Mouse (Mus musculus) left cerebral cortex, postnatal 4 days (tissue): ENCODE measurements around the gene Fn3krp. TPM values are rescaled to one million over a fixed set of nuclear protein-coding genes. Genes with fewer than 3 reads are reported as not detected.

ENCODE experiments used
- DNase-seq: peaks from one replicate; pipeline ENCODE4 v3.0.0-alpha.2; 2022
- intact Hi-C: fragments of 180-260 bp; cut with DNase I; formaldehyde crosslinking; loops from one replicate; pipeline ENCODE4 v1.15.1; 2025
- microRNA-seq: library from miRNA; unstranded; fragments of <30 nt; microRNA quantifications from one replicate; pipeline ENCODE4 v1.2.0, GENCODE M21; 2022
- total RNA-seq, 2 experiments: library from RNA; stranded (reverse); gene quantifications; 2 replicates each; pipeline ENCODE4 v1.2.3; 2021

Gene Fn3krp
- total RNA-seq, 2 experiments from 2014 or later, result 17.9 to 18.1 TPM

DNA sequence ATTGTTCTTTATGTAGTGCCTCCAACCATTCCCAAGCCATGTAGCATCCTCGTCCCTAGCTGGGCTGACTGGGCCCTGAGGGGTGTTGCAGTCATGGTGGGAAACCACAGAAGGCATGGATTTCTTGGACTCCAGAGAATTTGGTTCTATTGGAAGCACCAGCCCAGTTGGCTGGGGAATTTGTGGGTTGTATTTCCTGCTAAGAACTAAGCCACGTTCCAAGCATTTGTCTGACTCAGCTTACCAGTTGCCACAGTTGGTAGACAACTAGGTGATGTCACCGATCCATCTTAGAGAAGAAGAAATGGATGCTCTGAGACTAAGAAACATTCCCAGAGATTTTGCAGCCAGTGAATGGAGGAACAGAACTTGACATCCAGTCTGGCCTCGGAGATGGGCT, 20.5 kb downstream of the Fn3krp start:
- DNase-seq, result no peak
- intact Hi-C loops, result no loop called here

DNA sequence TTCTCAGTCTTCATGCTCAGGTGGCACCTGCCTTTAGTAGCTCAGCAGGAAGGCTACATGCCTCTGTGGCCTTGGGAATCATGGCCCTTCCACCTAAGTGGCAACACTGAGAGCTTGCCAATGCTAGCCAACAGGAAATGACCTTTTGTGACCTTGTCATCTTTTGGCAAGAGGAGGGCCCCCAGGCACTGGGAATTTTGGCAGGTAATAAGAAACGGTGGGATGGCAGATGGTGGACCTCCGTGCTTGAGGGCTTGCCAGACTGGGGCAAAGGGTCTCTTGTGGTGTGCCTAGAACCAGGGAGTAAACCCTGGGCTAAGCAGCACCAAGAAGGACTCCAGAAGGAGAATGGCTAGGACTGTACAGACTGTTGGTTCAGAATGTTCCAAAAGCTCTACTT, 20.9 kb downstream of the Fn3krp start:
- DNase-seq, result no peak
- intact Hi-C loops, result no loop called here

DNA sequence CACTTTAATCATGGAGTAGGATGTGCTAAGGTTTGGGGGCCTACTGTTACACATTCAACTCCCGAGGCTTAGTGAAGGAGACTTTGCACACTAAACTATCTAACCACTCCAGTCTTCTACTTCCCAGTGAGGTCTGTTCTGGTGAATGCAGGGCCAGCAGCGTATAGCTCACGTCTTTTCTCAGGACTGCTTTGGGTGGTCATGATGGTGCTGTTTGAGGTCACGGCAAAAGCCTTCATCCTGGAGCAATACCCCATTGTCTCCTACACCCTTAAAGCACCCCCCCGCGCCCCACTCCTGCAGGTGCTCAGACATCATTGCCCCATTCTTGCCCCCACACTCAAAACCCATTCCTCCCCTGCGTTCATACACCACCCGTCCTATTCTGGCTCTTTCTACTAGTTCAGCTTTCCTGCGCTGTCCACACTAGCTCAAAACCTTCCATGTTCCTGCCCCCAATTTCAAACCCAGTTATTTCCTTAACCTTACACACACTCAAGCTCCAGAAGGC, 30.1 kb downstream of the Fn3krp start:
- DNase-seq, result no peak
- intact Hi-C loops, result no loop called here

DNA sequence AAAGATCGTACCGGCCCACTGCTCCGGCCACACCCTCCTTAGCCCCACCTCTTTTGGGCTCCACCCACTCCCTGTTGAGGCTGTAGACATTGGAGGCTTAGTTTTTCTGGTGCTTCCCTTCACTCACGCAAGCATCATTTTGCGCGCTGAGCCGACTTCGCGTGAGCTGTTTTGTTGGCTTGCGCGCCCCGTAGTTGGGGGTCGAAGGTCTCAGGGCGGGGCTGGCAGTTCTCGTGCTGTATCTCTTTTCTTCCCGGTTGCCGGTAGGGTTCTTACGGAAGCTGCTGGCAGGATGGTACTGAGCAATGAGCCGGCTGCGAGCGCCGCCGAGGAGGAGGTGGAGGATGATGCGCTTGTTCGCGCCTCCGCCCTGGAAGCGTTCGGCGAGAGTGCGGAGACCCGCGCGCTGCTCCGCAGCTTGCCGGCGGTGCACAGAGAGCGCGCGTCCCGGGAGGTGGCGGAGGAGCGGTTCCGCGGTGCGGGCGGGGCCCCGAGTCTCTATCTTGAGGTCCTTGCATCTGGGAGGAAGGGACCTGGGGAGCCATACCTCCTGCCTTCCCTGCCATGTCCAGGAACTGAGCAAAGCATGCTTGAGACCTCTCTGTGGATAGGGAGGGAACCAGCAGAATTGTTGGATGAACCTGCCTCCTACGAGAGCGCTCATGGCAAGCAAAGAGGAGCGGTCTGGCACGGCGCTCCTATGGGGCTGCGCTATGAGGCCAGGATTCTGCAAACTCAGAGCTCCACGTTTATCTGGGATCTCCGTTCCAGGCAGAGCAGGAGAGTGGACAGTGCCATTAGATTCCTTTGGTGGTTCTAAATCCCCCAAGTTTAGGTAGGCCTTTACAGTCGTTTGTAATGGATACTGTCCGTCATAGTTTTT, 30.8 kb downstream of the Fn3krp start, which contains the start of gene Tbcd:
TSS of gene Tbcd (plus strand) at position 197 of the 883 bp plus-strand sequence.
- DNase-seq, result peak; percentile 94
- intact Hi-C loops, result no loop called here

DNA sequence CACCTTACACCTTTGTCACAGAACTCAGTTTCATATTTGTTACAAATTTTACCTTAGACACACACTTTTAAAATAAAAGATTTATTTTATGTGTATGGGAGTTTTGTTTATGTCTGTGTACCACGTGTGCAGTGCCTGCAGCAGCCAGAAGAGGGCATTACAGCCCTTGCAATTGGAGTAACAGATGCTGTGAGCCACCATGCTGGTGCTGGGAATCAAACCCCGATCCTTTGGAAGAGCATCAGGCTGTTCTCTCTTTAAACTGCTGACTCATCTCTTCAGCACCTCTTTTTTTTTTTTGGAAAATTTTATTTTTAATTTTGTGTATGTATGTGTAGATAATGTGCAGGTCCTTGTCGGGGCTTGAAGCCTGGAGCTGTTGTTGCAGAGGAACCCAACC, 36.7 kb downstream of the Fn3krp start:
- no peak for DNase-seq
- intact Hi-C loops, result no loop called here

DNA sequence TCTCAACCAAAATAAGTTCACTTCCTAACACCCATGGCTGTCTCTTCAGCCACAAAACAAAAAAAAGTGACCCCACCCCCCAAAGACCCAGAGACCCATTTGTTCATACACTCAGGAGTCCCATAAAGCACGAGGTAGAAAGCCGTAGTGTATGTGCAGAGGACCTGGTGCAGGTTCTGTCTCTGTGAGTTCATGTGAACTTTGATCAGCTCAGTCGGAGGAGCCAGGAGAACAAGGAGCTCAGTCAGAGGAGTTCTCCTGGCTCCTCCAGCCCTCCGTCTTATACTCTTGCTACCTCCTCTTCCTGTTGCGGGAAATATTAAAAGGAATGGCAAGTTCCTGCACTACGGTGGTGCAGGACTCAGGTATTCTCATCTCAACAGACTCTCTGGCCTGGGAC, 46.2 kb downstream of the Fn3krp start:
- intact Hi-C loops, result no loop called here
- no peak for DNase-seq

DNA sequence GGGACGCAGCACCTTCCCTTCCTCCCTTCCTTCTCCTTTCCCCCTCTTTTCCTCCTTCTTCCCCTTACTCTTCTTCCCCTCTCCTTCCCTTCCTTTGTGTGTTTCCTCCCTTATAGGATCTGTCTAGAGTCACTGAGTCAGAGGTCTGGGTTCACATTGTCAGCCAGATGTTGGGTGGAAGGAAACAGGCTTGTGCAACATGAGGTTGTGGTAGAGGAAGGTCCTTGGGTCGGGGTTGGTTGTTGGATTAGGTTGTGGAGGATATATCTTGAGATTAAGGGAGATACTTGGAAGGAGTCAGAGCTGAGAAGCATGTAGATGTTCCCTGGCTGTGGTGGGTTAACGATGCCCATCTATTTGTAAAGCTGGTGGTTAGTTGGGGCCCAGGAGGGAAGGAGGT, 53.6 kb downstream of the Fn3krp start:
- DNase-seq, result no peak
- intact Hi-C loops, result loop anchor here (5.0 to 10.0 kb wide), 2 partner anchors 120 to 332 kb away; no protein-coding TSS in a partner anchor

DNA sequence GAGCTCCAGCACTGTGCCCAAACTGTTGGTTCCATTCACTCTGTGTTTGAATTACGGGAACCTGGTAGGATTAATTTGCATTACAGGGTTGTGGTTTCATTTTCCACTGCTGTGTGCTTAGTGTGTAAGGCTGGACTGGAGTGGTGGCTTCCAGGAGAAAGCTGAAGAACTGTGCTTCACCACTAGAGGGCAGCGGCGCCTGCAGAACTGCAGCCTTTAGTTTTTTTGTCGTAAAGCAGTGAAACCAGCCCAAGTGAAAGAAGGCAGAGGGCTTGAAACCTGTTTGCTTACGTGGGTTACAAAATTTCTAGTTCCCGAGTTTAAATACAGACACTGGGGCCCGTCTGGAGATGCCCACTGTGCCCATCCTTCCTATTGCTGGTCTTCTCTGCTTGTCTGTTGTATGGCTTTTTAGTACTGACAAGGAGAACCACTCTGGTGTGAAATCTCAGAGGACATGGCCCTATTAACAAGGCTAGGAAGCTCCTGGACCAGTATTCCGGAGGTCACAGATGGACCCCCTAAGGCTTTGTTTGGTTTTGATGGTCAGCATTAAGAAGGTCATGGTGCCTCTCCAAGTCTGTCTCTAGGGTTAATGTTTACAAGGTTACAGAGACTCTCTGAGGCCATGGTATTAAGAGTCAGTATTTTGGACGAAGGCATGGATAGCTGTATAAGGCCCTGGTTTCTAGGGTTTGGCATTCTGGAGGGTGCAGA, 54.7 kb downstream of the Fn3krp start:
- intact Hi-C loops, result loop anchor here (5.0 to 10.0 kb wide), 2 partner anchors 119 to 331 kb away; no protein-coding TSS in a partner anchor
- DNase-seq, result peak; percentile 77

DNA sequence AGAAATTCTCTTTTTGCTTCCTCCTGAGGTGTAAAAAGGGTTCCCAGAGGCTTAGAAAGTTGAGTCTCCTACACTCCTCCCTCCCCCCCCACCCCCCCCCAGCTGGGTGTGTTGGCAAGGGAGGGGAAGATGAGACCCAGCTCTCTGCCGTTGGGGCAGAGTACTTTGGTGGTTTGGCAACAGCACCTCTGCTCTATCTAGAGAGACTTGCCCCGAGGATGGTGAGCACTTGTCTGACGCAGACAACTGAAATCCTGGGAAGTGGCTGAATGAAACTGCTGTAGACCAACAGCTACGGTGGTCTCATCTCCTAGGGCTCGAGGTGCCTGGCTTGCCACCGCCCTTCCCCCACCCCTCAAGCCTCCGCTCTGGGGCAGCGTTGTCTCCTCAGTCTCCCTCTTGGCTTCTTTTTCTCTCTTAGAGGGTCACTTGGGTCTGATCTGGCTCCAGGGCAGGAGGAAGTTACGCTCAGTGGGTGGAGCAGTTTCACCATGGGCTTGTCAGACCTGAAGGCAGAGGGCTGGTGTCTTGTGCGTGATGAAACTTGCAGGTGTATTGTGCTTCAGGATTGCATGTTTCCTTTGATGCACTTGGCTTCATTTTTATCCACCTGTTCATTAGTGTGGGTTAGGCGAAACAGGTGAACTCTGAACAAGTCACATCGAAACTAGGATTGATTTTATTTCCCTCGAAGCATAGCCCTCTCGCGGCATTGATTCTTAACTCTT, 58.4 kb downstream of the Fn3krp start:
- DNase-seq, result no peak
- intact Hi-C loops, result loop anchor here (5.0 to 10.0 kb wide), 2 partner anchors 115 to 328 kb away; no protein-coding TSS in a partner anchor

Small RNA genes lying within 50 kb of the gene (microRNA-seq; reads per million reads assigned to microRNA genes)
- not detected for gene Mir7236

Other genes starting within 250 kb of the Fn3krp start
- 10 to 100 TPM; 54.9 to 57.3 TPM for gene Hexdc, start 217.0 kb upstream of the Fn3krp start, total RNA-seq
- 1 to 10 TPM; 7.7 to 8.0 TPM for gene Ogfod3, start 216.7 kb upstream of the Fn3krp start, total RNA-seq
- 10 to 100 TPM; 24.0 to 27.3 TPM for gene Cybc1, start 192.1 kb upstream of the Fn3krp start, total RNA-seq
- 10 to 100 TPM; 70.6 to 73.2 TPM for gene Narf, start 184.1 kb upstream of the Fn3krp start, total RNA-seq
- 100 to 1,000 TPM; 115 to 116 TPM for gene Foxk2, start 161.4 kb upstream of the Fn3krp start, total RNA-seq
- gene Wdr45b, start 67.0 kb upstream of the Fn3krp start, total RNA-seq, result 10 to 100 TPM; 57.3 to 64.8 TPM
- 10 to 100 TPM; 13.6 to 16.4 TPM for gene Rab40b, start 33.1 kb upstream of the Fn3krp start, total RNA-seq
- 1 to 10 TPM; 4.9 to 5.7 TPM for gene Fn3k, start 13.5 kb downstream of the Fn3krp start, total RNA-seq
- gene Tbcd, start 30.5 kb downstream of the Fn3krp start, total RNA-seq, result 10 to 100 TPM; 68.4 to 75.2 TPM
- gene Zfp750, start 97.9 kb downstream of the Fn3krp start, total RNA-seq, result not detected